Mouse (Mus musculus) liver, postnatal 0 days (tissue): ENCODE measurements at regions not wholly inside any gene's neighbourhood (a gene's known extent, or its start where the extent isn't known, plus 50 kb on each side); places are given as distances from the start of the nearest gene placed in this dataset.

Experiments used
- CTCF ChIP-seq: sonication (generic); IDR thresholded peaks from 2 replicates; pipeline ENCODE4 v1.5.1; 2016; ENCODE audit warnings: antibody characterized with exemption, low read depth
- EP300 ChIP-seq: IDR thresholded peaks from 2 replicates; pipeline ENCODE4 v1.6.1; 2016; ENCODE audit warnings: antibody characterized with exemption, low read depth, mild to moderate bottlenecking

GRCm38 (mm10) chr2:108935981-108936762 lies 344.4 kb upstream of the Kif18a start:
- TF ChIP-seq CTCF (no peak), EP300 (no peak)
